Mouse (Mus musculus) colon, adult 2 months (tissue): ENCODE data around the gene Mlph. TPM values are rescaled to one million over a fixed set of nuclear protein-coding genes. Genes with fewer than 3 reads are reported as not detected.

Experiments used
- polyA plus RNA-seq: library from polyadenylated mRNA; depleted of rRNA; stranded (reverse); fragments of >200 nt; gene quantifications from 2 replicates; pipeline ENCODE4 v1.2.3, GENCODE M21; 2012; rRNA removed

The Mlph gene
- polyA plus RNA-seq = 35.8 and 41.9 TPM in 2 replicates

GRCm38 (mm10) chr1:90914948-90915569 is at the start of gene Mlph:
Gene Mlph, plus strand, starts transcription at chr1:90915085.

GRCm38 (mm10) chr1:90952808-90953207 is 37.9 kb downstream of the Mlph start, which contains the start of gene Prlh:
Gene Prlh, plus strand, starts transcription at chr1:90953108.

GRCm38 (mm10) chr1:90969347-90969784 is 54.5 kb downstream of the Mlph start, which contains the start of gene Rab17:
Gene Rab17, minus strand, starts transcription at chr1:90969661.

GRCm38 (mm10) chr1:90998268-90998890 is 83.5 kb downstream of the Mlph start, which contains the start of gene Lrrfip1:
Gene Lrrfip1, plus strand, starts transcription at chr1:90998737.

Other genes starting within 250 kb of the Mlph start
- 36.1 and 48.3 TPM in 2 replicates for gene Col6a3, start 71.1 kb upstream of the Mlph start, polyA plus RNA-seq
- gene Prlh, start 38.0 kb downstream of the Mlph start, polyA plus RNA-seq = not detected in 2 replicates
- 7.5 and 14.8 TPM in 2 replicates for gene Rab17, start 54.6 kb downstream of the Mlph start, polyA plus RNA-seq
- gene Lrrfip1, start 83.7 kb downstream of the Mlph start, polyA plus RNA-seq = 16.3 and 22.3 TPM in 2 replicates
- not detected in 2 replicates for gene Rbm44, start 230.0 kb downstream of the Mlph start, polyA plus RNA-seq